Mouse (Mus musculus) neural tube, embryonic 11.5 days (tissue): Measurements from ENCODE around the gene Col24a1. TPM values are rescaled to one million over a fixed set of nuclear protein-coding genes. Genes with fewer than 3 reads are reported as not detected.
"Not testable (repeated sequence)": the region's sequence is repeated elsewhere in the genome, so short reads cannot be mapped to it uniquely, and the experiment has no call there.

Experiments
- ATAC-seq: fragments of 200-750 bp; cut with Nextera tagmentation; 2 replicates; pipeline ENCODE4 v1.8.0; 2017; ENCODE audit warnings: moderate number of reproducible peaks, mild to moderate bottlenecking, moderate TSS enrichment, moderate library complexity; ENCODE audit not compliant: insufficient read depth, low FRiP score, low TSS enrichment
- DNase-seq: peaks from one replicate; pipeline ENCODE4 v3.0.0-alpha.2; 2015; ENCODE audit warnings: low spot score
- H3K27ac ChIP-seq: fragments of 300-500 bp; sonication (generic); 2 replicates; pipeline ENCODE4 v1.5.1; 2014; ENCODE audit warnings: low read depth, mild to moderate bottlenecking, low read length
- H3K27me3 ChIP-seq: fragments of 300-500 bp; sonication (generic); 2 replicates; pipeline ENCODE4 v1.6.1; 2014; ENCODE audit warnings: mild to moderate bottlenecking, low read length, mixed read lengths; ENCODE audit not compliant: control insufficient read depth, insufficient read depth
- H3K36me3 ChIP-seq: fragments of 300-500 bp; sonication (generic); 2 replicates; pipeline ENCODE4 v1.6.1; 2014; ENCODE audit warnings: mild to moderate bottlenecking, low read length, moderate library complexity, mixed read lengths; ENCODE audit not compliant: control insufficient read depth, insufficient read depth
- H3K4me1 ChIP-seq: fragments of 300-500 bp; sonication (generic); 2 replicates; pipeline ENCODE4 v1.6.1; 2014; ENCODE audit warnings: low read length, mixed read lengths; ENCODE audit not compliant: control insufficient read depth, insufficient read depth
- H3K4me2 ChIP-seq: fragments of 300-500 bp; sonication (generic); 2 replicates; pipeline ENCODE4 v1.6.1; 2014; ENCODE audit warnings: low read depth, mild to moderate bottlenecking, moderate library complexity
- H3K4me3 ChIP-seq: fragments of 300-500 bp; sonication (generic); 2 replicates; pipeline ENCODE4 v1.5.1; 2014; ENCODE audit warnings: low read depth, low read length
- H3K9ac ChIP-seq: fragments of 300-500 bp; sonication (generic); 2 replicates; pipeline ENCODE4 v1.6.1; 2014; ENCODE audit warnings: mild to moderate bottlenecking, low read length
- H3K9me3 ChIP-seq: fragments of 300-500 bp; sonication (generic); 2 replicates; pipeline ENCODE4 v1.6.1; 2016; ENCODE audit warnings: low read length; ENCODE audit not compliant: control insufficient read depth
- WGBS: fragments of 180-500 bp; shearing (Covaris S2); extraction: QIAGEN DNeasy Blood & Tissue Kit; methylation state at CpG from one replicate; pipeline ENCODE4 v1.1.7; 2014; 5-methylcytosine and 5-hydroxymethylcytosine counted together
- polyA plus RNA-seq: library from polyadenylated mRNA; unstranded; fragments of >200 nt; fragmentation: Nextera tagmentation; extraction: Ambion mirVana; gene quantifications from 2 replicates; pipeline ENCODE4 v1.2.1, GENCODE M21; 2014

Gene Col24a1
- polyA plus RNA-seq, 1 experiment from 2014 or later, result 0.92 TPM

GRCm38 (mm10) chr3:145414362-145414761 is 122.1 kb downstream of the Col24a1 start:
- no peak overlapping the region for H3K27ac ChIP-seq
- H3K36me3 ChIP-seq, result no peaks in the 10 kb centered on the region
- no peak overlapping the region for H3K9ac ChIP-seq
- no peaks in the 10 kb centered on the region for H3K4me1 ChIP-seq
- DNase-seq (no peak), ATAC-seq (no peak)
- no peak overlapping the region for H3K4me2 ChIP-seq
- 94% methylated on average over 3 of the region's 3 CpGs for WGBS
- H3K4me3 ChIP-seq, result no peak overlapping the region
- 0 out of 2 replicates have a peak, but pooled peaks cover 2% of the 10 kb centered on the region for H3K9me3 ChIP-seq
- no peaks in the 10 kb centered on the region for H3K27me3 ChIP-seq

DNA sequence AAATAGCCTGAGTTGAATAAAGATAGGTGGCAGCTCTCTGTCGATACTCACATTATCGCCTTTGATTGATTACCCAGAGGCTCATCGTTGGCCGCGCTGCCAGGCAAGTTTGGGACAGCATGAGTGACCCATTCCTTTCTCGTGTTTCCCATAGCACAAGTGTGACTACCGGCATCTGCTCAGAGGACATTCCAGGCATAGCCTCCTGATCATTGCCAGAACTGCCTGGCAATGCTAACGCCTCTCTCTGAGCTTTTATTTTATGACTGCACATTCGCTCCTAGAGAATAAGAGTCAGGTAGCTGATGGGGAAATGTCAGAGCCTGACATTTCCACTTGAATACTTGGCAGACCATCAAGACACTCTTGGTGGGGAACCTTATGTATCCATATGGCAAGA is 125.5 kb downstream of the Col24a1 start:
- Histone ChIP-seq H3K4me2 (no peak overlapping the region), H3K27me3 (no peaks in the 10 kb centered on the region), H3K36me3 (no peaks in the 10 kb centered on the region), H3K4me3 (no peak overlapping the region), H3K4me1 (no peaks in the 10 kb centered on the region), H3K27ac (no peak overlapping the region), H3K9me3 (no peaks in the 10 kb centered on the region), H3K9ac (no peak overlapping the region)
- DNase-seq (no peak), ATAC-seq (no peak)
- WGBS, result 77% methylated on average over 9 of the region's 9 CpGs

- Histone ChIP-seq H3K27me3 (no peaks in the 10 kb centered on the region), H3K9ac (no peak overlapping the region), H3K4me3 (no peak overlapping the region), H3K36me3 (no peaks in the 10 kb centered on the region), H3K9me3 (no peaks in the 10 kb centered on the region), H3K4me2 (no peak overlapping the region), H3K4me1 (no peaks in the 10 kb centered on the region), H3K27ac (no peak overlapping the region)
- DNase-seq (no peak), ATAC-seq (no peak)
- 88% methylated on average over 2 of the region's 2 CpGs for WGBS
Observed at GRCm38 (mm10) chr3:145420421-145420820, 128.1 kb downstream of the Col24a1 start.

DNA sequence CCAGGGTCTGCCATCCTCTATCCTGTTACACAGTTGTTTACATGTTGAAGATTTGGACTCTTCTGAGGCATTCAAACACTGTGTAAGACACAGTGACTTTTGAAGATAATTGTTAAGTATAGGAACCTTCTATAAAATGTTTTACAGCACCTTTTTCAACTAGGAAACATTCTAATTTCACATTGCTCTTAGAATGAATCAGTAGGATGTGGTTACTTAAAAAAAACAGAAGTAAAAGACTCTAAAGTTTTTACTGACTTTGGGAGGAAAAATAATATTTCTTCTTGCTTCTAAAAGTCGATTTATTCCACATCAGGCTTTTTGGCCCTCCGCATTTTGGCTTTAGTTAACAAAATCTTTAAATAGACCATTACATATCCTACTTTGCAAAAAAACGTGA is 129.8 kb downstream of the Col24a1 start:
- H3K27me3 ChIP-seq, result no peaks in the 10 kb centered on the region
- 89% methylated on average over 3 of the region's 3 CpGs for WGBS
- H3K4me2 ChIP-seq, result no peak overlapping the region
- H3K9me3 ChIP-seq, result no peaks in the 10 kb centered on the region
- no peak overlapping the region for H3K9ac ChIP-seq
- no peak for ATAC-seq
- no peak overlapping the region for H3K4me3 ChIP-seq
- H3K4me1 ChIP-seq, result no peaks in the 10 kb centered on the region
- H3K36me3 ChIP-seq, result no peaks in the 10 kb centered on the region
- DNase-seq, result no peak
- no peak overlapping the region for H3K27ac ChIP-seq

GRCm38 (mm10) chr3:145438352-145438751 is 146.1 kb downstream of the Col24a1 start:
- Histone ChIP-seq H3K9ac (no peak overlapping the region), H3K36me3 (no peaks in the 10 kb centered on the region), H3K27me3 (no peaks in the 10 kb centered on the region), H3K9me3 (no peaks in the 10 kb centered on the region), H3K4me2 (no peak overlapping the region), H3K4me1 (no peaks in the 10 kb centered on the region), H3K4me3 (no peak overlapping the region), H3K27ac (no peak overlapping the region)
- no peak for ATAC-seq
- DNase-seq, result no peak
- WGBS, result 76% methylated on average over 7 of the region's 7 CpGs

DNA sequence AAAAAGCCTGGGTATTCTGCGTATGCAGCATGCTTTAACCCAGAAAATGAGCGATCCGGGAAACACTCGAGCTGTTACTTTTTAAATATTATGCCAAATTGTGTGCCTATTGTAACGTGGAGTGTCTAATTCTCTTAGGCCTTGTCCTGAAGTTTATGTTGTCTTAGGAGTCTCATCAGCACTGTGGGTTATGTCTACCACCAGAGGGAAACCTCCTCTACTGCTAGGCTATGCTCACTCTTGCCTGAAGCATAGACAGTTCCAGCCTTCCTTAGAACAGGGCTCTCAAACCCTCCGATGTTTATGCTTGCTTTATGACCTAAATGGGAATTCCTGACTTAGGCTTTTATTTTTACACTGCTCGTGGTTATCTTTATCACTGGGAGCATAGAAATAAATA is 146.8 kb downstream of the Col24a1 start:
- Histone ChIP-seq H3K27me3 (no peaks in the 10 kb centered on the region), H3K4me3 (no peak overlapping the region), H3K4me1 (no peaks in the 10 kb centered on the region), H3K27ac (no peak overlapping the region), H3K4me2 (no peak overlapping the region), H3K9ac (no peak overlapping the region), H3K36me3 (no peaks in the 10 kb centered on the region), H3K9me3 (no peaks in the 10 kb centered on the region)
- 91% methylated on average over 7 of the region's 7 CpGs for WGBS
- ATAC-seq (no peak), DNase-seq (no peak)

DNA sequence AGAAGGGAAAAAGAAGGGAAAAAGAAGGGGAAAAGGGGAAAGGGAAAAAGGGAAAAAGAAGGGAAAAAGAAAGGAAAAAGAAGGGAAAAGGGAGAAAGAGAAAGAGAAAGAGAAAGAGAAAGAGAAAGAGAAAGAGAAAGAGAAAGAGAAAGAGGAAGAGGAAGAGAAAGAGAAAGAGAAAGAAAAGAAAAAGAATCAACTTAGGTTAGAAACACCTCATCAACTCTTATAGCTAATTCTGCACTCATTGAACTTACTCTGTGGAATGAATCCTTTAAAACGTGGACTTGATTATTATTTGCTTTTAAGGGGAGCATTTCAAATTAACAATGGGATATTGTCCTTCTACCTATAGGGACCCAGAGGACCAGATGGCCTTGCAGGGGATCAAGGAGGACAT is 148.7 kb downstream of the Col24a1 start:
- Histone ChIP-seq H3K4me3 (no peak overlapping the region), H3K4me2 (no peak overlapping the region), H3K36me3 (no peaks in the 10 kb centered on the region), H3K9ac (no peak overlapping the region), H3K4me1 (no peaks in the 10 kb centered on the region), H3K9me3 (no peaks in the 10 kb centered on the region), H3K27ac (no peak overlapping the region), H3K27me3 (no peaks in the 10 kb centered on the region)
- WGBS, result 73% methylated on average over 1 of the region's 1 CpGs
- no peak for DNase-seq
- ATAC-seq, result no peak

DNA sequence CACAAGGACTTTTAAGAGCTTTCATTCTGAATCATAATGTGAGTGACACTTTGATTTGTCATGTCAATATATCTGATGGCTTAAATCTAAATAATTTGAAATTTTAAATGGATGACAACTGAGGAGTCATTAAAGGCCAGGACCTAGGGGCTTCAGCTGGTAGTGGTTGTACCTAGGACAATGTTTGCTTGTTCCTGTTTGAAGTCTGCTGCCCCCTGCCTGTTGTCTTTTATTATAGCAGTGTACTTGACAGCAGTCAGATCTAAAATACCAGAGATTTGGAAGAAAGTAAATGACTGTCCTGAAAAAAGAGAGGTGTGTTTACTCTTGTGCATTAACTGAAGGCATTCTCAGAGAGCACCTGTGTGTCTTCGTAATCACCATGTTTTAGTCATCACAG is 150.0 kb downstream of the Col24a1 start:
- 89% methylated on average over 1 of the region's 1 CpGs for WGBS
- no peaks in the 10 kb centered on the region for H3K4me1 ChIP-seq
- ATAC-seq (peak; percentile 58; the same call in 1 of the 2 replicates), DNase-seq (peak; percentile 42)
- no peak overlapping the region for H3K27ac ChIP-seq
- no peaks in the 10 kb centered on the region for H3K27me3 ChIP-seq
- no peak overlapping the region for H3K4me3 ChIP-seq
- no peaks in the 10 kb centered on the region for H3K36me3 ChIP-seq
- no peak overlapping the region for H3K9ac ChIP-seq
- H3K4me2 ChIP-seq, result no peak overlapping the region
- H3K9me3 ChIP-seq, result no peaks in the 10 kb centered on the region

GRCm38 (mm10) chr3:145443167-145443566 is 150.9 kb downstream of the Col24a1 start:
- not testable (repeated sequence) for DNase-seq, H3K27me3 ChIP-seq, H3K9ac ChIP-seq, H3K27ac ChIP-seq, ATAC-seq, H3K36me3 ChIP-seq, H3K4me3 ChIP-seq, H3K4me2 ChIP-seq, H3K4me1 ChIP-seq, H3K9me3 ChIP-seq
- 63% methylated on average over 6 of the region's 6 CpGs for WGBS
